Mouse (Mus musculus) Patski (cell line): ENCODE measurements around the gene Acadm. TPM values are rescaled to one million over a fixed set of nuclear protein-coding genes. Genes with fewer than 3 reads are reported as not detected.

Source experiments
- ATAC-seq: fragments of 100-300 bp; one replicate; pipeline ENCODE4 v1.8.0; 2021
- CTCF ChIA-PET: fragments of 350-600 bp; sonication (Branson Sonifier 250); formaldehyde crosslinking; loops from one replicate; lab custom pipeline; 2022; ENCODE audit warnings: inconsistent platforms; lab: Charles Lee
- POLR2A ChIA-PET: fragments of 350-600 bp; sonication (Branson Sonifier 250); formaldehyde crosslinking; loops from one replicate; lab custom pipeline; 2022; ENCODE audit warnings: antibody characterized with exemption, inconsistent platforms; lab: Charles Lee
- DNase-seq: peaks from one replicate; pipeline ENCODE4 v3.0.0-alpha.2; 2011; ENCODE audit warnings: low read depth, low spot score
- H3K27me3 ChIP-seq: fragments of 371-371 bp; one replicate; pipeline ENCODE4 v1.5.1; 2021
- CTCF ChIP-seq: fragments of 100-300 bp; IDR thresholded peaks from one replicate; pipeline ENCODE4 v1.5.1; 2021
- in situ Hi-C: fragments of 300-500 bp; cut with MboI; formaldehyde crosslinking; loops from 3 replicates; pipeline ENCODE4 v1.11.1; 2018; ENCODE audit warnings: low pct_unique_long_range_greater_than_20kb, mixed read lengths
- polyA plus RNA-seq: library from polyadenylated mRNA; unstranded; gene quantifications from one replicate; pipeline ENCODE4 v1.2.3, GENCODE M21; 2021

Acadm gene
- polyA plus RNA-seq, 1 experiment from 2014 or later = 240 TPM

- DNase-seq = no peak
- TF ChIP-seq CTCF = no peak
- ChIA-PET POLR2A (no interaction called here), CTCF (interaction anchor here (1.8 kb wide), 1 partner anchor 13 kb away, joined by 5 read pairs; no protein-coding TSS in a partner anchor)
- in situ Hi-C loops = no loop called here
- ATAC-seq = no peak
- no peaks in the 10 kb centered on the region for H3K27me3 ChIP-seq
Observed at GRCm38 (mm10) chr3:153888141-153888540, 56.3 kb downstream of the Acadm start.

GRCm38 (mm10) chr3:153886296-153886695 lies 58.1 kb downstream of the Acadm start:
- peak; percentile 73 for TF ChIP-seq CTCF
- ATAC-seq = peak; percentile 69
- POLR2A ChIA-PET = no interaction called here
- CTCF ChIA-PET = interaction anchor here (1.0 to 1.4 kb wide), 8 partner anchors 9 to 1102 kb away, joined by 3 to 6 read pairs (median 3); no protein-coding TSS in a partner anchor
- DNase-seq = no peak
- no peaks in the 10 kb centered on the region for H3K27me3 ChIP-seq
- in situ Hi-C loops = no loop called here

Other genes starting within 250 kb of the Acadm start
- 12.2 TPM for gene St6galnac3, start 219.5 kb downstream of the Acadm start, polyA plus RNA-seq
- gene Asb17, start 100.4 kb downstream of the Acadm start, polyA plus RNA-seq = 0.12 TPM
- 0.03 TPM for gene Msh4, start 38.5 kb downstream of the Acadm start, polyA plus RNA-seq
- gene Rabggtb, start 31.6 kb downstream of the Acadm start, polyA plus RNA-seq = 219 TPM
- gene Slc44a5, start 28.8 kb upstream of the Acadm start, polyA plus RNA-seq = 5.0 TPM